Mouse (Mus musculus): ENCODE results near the gene Zfhx2.
A peak's percentile ranks its signal among the peaks of the same experiment; 100 is the strongest.
"Not testable (repeated sequence)": the region's sequence is repeated elsewhere in the genome, so short reads cannot be mapped to it uniquely, and the experiment has no call there.

Zfhx2 gene

DNA sequence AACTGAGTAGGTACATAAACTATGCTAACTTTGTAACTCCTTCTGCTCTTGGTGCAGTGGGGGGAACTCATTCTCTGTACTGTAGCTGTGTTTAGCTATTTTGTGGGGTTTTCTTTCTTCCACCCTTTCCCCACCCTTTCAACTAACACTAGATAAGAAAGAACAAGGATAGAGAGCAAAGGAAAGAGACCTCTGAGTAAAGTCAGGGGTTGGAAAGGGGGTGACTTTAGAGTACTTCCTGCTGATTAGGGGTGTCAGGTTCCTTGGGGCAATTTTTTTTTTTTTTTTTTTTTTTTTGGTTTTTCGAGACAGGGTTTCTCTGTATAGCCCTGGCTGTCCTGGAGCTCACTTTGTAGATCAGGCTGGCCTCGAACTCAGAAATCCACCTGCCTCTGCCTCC is 48.4 kb downstream of the Zfhx2 start:
- not testable (repeated sequence) for DNase-seq (ENCODE audit: low spot score in 2 of 2)

DNA sequence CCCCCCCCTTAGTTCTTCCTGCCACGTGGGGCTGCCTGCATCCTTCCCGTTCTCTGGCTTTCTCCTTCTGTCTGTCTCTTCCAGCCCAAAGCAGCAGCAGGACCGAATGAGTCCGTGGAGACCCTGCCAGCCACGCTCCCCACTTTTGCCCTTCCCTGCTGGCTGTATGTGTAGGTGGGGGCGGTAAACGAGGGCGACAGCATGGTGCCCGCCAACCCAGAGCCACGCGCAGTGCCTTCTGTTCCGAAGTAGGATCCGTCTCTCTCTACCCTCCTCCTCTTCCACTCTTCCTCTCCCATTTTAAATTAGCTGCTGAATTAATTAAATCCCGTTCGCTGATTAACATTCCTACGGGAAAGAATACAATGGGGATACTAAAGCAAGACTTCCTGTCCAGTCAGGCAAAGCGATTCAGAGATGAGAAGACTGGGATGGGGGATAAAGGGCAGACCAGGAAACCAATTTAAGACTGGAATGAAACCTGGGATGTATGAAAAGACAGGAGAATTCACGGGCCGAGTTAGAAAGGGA is 59.4 kb downstream of the Zfhx2 start:
- DNase-seq (ENCODE audit: low spot score in 2 of 2): no peak

DNA sequence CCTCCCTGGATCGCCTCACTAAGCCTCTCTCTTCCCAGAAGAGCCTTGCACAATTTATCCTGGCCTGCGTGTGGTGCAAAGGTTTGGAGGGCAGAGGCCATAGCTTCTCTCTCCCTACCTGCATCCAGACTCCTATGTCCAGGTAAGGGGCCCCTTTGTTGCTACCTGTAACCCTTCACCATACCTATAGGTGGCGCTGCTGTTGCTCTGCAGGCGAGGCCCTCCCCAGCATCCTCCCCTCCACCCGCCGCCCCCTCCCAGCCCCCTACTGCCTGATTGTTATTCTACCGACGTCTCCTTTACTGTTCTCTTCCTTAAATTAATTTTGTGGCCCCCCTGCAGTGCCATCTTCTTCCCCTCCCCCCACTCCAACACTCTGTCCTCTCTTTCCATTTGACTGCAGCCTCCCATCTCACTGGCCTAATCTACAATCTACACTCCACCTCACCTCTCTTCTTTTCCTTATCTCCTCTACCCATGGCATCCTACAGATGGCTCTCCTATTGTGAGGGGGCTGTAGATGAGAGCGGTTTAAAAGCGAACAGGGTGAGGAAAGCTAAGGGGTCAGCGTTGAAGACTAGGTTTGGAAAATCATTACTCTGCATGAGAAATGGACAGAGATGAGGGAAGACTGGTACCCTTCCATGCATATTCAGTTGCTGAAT is 63.0 kb downstream of the Zfhx2 start:
- no peak for DNase-seq (ENCODE audit: low spot score in 2 of 2)

DNA sequence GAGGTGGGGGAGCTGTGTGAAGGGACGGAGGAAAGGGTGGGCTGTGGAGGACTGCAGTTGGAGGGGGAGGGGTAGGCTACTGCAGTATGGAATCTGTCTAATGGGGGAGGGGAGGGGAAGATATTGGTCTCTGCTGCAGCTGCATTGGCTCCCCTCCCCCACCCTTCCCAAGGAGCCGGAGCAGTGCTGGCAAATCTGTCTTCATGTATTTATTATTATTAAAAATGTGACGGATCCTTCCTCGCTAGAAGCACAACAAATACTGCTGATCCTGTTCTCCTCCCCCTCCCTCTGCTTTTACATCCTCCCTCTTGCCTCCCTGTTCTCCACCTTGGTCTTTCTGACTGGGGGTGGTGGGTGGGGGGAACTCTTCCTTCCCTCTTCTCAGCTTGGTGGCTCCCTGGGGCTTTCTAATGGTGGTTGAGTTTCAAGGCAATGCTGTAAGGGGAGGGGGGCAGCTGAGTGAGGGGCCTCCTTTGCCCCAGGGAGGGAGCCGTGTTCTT is 63.7 kb downstream of the Zfhx2 start:
- no peak for DNase-seq (ENCODE audit: low spot score in 2 of 2)

DNA sequence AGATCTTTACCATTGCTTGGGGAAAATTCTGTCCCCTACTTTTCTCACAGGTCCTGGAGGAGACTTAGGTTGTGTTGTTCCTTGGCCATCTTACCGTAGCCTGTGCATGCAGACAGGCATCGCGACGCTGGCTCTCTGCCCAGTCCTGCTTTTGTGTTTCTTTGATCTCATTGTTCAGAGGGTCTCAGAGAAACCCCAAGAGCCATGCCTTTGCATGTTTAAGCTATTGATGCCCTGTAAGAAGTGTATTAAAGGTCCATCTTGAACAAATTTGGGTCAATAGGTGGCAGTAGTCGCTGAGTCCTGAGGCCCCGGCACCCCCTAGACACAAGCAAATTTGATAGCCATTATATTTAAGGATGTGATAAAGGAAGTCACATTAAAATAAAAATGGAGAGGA is 64.5 kb downstream of the Zfhx2 start:
- no peak for DNase-seq (ENCODE audit: low spot score in 2 of 2)

DNA sequence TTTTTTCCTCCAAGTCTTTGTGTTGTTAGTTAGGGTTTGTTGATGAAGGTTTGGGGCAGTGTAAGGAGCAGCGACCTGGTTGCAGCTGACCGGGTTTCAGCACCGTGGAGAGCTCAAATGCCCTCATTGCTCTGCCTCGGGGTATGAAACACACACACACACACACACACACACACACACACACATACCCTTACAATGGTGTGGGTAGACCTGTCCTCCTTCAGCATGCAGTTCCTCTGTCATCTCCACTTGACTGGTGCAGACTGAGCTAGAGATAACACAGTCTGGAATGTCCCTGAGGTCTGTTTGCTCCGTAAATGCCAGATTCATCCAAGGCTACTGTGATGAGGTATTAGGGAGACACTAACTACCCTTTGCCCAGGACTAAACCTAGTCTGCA is 64.9 kb downstream of the Zfhx2 start:
- DNase-seq (ENCODE audit: low spot score in 2 of 2): no peak

DNA sequence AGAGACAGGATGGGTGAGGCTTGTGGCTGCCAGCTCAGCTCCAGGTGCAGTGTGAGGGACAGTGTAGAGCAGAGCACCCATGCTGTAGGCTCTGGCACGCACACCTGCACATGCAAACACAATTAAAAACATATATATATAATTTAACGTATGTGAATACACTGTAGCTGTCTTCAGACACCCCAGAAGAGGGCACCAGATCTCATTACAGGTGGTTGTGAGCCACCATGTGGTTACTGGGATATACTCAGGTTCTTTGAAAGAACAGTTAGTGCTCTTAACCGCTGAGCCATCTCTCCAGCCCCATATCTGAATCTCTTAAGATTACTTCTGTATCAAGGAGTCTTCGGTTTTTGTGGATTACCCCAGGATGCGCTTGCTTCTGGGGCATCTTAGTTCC is 66.6 kb downstream of the Zfhx2 start:
- no peak for DNase-seq (ENCODE audit: low spot score in 2 of 2)

DNA sequence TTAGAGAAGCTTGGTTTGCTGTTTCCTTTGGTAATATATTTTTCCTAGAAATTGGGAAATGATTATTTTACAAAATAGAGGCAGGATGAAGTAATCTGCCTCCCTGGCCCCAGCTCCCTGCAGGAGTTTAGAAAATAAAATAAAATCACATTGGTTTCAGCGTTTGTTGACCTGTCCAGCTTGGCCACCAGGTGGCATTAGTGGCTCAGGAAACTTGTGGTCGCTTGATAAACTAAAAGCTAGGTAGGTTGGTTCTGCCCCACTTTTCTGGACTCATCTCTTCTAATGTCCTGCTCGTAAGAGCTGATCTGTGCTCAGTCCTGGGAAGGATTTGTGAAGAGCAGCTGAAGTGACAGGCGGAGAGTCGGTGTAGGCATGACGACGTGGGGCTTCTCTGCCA is 67.9 kb downstream of the Zfhx2 start:
- DNase-seq (ENCODE audit: low spot score in 2 of 2): no peak

DNA sequence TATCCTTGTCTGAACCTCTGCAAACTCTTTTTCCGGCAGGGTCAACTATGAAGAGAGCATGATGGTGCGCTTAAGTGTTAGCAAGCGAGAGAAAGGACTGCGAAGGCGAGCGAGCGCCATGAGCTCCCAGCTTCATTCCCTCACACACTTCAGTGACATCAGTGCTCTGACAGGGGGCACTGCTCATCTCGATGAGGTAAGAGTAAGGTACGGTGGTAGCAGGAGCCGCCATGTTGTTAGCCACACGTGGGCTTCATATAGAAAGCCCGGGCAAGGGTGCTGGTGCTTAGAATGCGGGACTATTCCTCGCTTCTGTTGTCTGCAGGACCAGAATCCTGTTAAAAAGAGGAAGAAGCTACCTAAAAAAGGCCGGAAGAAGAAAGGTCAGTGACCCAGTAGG is 69.1 kb downstream of the Zfhx2 start:
- DNase-seq (ENCODE audit: low spot score in 2 of 2): no peak

DNA sequence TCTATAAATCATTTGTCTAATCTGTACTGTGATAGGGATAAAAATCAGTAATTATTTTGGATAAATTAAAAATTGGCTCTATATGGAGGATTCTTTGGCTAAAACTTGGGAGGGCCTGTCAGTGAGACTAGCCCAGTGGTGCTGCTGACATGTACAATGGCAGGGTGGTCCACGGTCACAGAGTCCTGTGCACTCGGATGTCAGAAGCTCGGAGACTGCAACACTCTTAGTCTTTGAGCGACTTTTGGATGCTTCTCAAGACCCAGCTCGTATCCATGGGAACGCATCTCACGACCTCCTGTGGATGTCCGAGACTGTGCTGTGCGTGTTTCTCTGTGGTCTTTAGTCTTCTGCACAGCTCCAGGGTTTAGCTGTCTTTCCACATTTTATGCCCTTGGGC is 71.7 kb downstream of the Zfhx2 start:
- no peak for DNase-seq (ENCODE audit: low spot score in 2 of 2)

DNA sequence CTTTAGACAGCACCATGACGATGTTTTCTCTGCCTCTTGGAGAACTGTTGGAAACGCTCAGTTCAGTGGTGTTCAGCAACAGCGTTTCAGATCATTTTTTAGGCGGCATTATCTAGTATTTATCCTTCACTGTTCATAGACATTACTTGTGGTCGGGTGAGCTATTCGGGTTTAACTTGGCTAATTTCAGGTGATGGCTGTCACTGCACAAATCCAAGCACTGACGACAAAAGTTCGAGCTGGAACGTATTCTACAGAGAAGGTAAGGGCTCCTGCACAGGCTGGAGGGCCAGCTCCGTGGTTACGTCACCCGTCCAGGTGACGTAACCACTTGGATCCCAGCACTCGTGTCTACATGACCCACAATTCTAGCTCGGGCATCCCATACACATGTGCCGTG is 75.2 kb downstream of the Zfhx2 start:
- no peak for DNase-seq (ENCODE audit: low spot score in 2 of 2)

DNA sequence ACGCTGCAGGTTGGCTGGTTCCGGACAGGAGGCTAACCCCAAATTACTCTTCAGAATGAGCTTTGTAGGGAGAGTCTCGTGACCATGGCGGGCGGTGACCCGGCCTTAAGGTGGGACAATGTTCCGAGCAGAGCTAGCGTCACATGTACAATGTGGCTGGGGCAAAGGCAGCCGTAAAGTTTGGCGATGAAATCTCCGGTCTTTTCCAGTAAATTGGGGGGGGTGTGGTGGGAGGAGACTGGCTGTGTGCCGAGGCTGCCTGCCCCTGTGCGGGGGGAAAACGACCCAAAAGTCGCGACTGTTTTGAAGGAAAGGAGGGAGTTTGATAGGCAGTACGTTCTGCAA is 76.4 kb downstream of the Zfhx2 start:
- no peak for DNase-seq (ENCODE audit: low spot score in 2 of 2)

DNA sequence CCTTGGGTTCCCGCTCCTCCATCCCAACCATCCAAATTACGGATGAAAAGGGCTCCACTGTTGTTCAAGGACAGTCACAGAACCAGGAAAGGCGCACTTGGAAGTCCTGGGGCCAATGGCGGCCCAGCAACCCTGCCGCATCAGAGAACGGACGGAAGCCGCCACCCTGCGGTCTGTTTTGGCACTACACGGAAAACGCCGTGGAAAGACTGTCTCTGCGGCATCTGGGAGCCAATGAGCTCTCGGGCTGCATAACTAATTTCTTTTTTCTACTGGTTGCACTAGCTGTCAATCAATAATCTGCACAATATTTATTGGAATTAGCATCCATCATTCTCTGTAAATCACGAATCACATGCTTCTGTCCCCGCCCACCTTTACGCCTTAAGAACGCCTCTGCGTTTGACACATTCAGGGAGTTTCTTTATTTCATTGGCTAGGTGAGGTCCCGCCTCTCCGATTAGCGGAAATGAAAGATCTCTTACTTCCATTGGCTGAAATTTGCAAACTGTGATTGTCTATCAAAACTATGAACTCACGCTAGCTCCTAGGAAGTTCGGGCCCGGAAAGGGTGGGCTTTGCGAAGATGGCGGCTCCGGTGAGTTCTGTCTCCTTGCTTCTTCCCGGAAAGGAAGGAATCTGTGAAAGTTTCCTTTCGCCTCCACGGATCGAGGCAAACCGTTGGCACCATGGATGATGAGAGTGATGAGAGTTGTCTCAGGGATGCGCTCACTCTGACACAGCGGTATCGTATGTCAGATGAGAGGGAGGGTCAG is 76.9 kb downstream of the Zfhx2 start, which contains the start of gene Ngdn:
Ngdn (plus strand) TSS at position 464 of the 776 bp plus-strand sequence.
- peak; percentile 99 to 100 for DNase-seq (ENCODE audit: low spot score in 2 of 2)

DNA sequence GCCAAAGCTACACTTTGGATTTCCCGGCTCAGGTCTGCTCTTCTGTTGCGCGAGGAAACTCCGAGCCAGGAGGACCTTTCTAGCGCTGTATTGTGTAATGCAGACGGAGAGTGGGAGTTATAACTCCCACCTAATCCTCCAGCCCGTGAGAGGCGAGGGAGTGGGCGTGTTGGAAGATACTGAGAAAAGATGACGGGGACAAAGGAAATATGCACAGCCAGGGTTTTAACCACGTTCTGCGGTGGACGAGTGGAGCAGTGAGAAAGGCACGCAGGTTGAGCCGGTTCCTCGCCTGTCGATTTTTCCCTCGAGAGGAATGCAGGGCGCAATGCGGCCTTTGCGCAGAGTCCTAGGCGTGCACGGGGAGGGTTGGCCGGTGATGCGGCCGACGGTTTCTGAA is 77.5 kb downstream of the Zfhx2 start:
- DNase-seq (ENCODE audit: low spot score in 2 of 2): no peak

DNA sequence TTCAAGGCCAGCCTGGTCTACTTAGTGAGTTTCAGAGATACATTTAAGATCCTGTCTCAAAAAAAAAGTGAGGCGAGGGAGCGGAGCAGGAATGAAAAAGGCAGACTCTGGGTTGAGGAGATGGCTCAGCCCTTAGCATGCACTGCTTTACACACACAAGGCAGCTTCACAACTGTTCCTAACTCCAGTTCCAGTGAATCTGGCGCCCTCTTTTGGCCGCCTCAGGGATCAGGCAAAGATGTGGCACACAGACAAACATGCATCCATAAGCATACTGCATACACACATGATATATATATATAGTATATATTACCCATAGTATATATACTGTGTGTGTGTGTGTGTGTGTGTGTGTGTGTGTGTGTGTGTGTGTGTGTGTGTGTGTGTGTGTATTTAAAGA is 81.0 kb downstream of the Zfhx2 start:
- DNase-seq (ENCODE audit: low spot score in 2 of 2): no peak
